In the genomic region with DNA sequence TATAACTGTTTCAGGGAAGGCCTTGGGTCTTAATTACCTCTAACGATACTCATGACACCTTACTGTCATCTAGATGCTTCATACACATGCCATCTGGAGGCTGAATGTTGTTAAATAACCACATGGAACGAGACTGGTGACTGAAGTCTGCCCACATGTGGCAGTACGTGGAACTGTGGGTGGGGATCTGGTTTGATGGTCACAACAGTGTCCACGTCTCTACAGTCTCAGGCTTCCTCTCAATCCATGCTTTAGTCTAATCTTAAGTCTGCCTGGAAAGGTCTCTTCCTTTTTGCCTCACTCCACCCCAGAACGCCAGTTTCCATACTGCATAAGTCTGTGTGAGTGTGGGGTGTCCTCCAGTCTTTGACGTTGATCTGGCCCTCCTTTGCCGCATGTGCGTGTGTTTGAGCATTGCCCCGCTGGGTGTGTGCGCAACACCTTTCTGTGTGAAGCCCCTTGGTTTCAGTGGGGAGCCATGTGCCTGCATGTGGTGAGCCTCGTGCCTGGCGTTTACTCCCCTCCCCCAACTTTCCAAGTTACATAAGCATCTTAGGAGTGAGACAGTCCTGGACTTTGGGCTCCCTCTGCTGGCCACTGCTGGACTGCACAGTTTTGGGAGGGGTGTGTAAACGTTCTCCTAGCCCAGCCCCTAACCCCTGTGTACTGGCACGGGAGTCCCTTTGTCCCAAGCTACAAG, we compare ENCODE assay signal across 8 mouse cellular contexts. TPM values are rescaled to one million over a fixed set of nuclear protein-coding genes. Genes with fewer than 3 reads are reported as not detected.
DNase-seq lines count a peak whose midpoint lies in the region; ATAC-seq lines count a peak whose summit lies in the region.

No protein-coding gene starts in this region.

- H3K27me3 ChIP-seq in intestine, embryonic 16.5 days (replicated peaks; ENCODE audit: control insufficient read depth, insufficient read depth, low read length): no peaks in the 10 kb centered on the region

- H3K9me3 ChIP-seq in intestine, embryonic 16.5 days (ENCODE audit: control insufficient read depth, low read length): no peaks in the 10 kb centered on the region

- WGBS in intestine, embryonic 16.5 days: 2% methylated on average over 14 of the region's 14 CpGs

- H3K4me2 ChIP-seq in intestine, embryonic 16.5 days (ENCODE audit: low read depth, low read length): peak overlapping the region; percentile 82

- peak overlapping the region; percentile 39 for H3K4me3 ChIP-seq in intestine, embryonic 16.5 days (ENCODE audit: low read length)

- no peaks in the 10 kb centered on the region for H3K36me3 ChIP-seq in intestine, embryonic 16.5 days (ENCODE audit: control insufficient read depth, insufficient read depth, low read length)

- peak overlapping the region; percentile 73 for H3K9ac ChIP-seq in intestine, embryonic 16.5 days (ENCODE audit: low read depth, low read length)

- peaks cover 23% of the 10 kb centered on the region for H3K4me1 ChIP-seq in intestine, embryonic 16.5 days (ENCODE audit: control insufficient read depth, insufficient read depth, low read length)

- DNase-seq in adrenal gland, postnatal 10 days: peak; percentile 93
- DNase-seq in embryo, embryonic 9.5 days (ENCODE audit: extremely low spot score): peak; percentile 95
- peak; percentile 86 to 91 for DNase-seq in gastrocnemius, postnatal 4 days (ENCODE audit: low spot score in 2 of 2)
- peak; percentile 92 to 95 for DNase-seq in left cerebral cortex, postnatal 25 days (ENCODE audit: low spot score in 2 of 2)
- DNase-seq in mesoderm, embryonic 11.5 days (ENCODE audit: low read depth, low spot score): peak; percentile 97
- peak; percentile 84 to 89 for DNase-seq in right cerebral cortex, postnatal 36 days (ENCODE audit: low spot score in 2 of 2)
- peak; percentile 86 to 93 for DNase-seq in urinary bladder, postnatal 4 days (ENCODE audit: low spot score in 2 of 2)

- ATAC-seq in intestine, embryonic 16.5 days: peak; percentile 54

- peak overlapping the region; percentile 99 for H3K27ac ChIP-seq in intestine, embryonic 16.5 days (ENCODE audit: low read length)

- intact Hi-C loops in left cerebral cortex, postnatal 25 days (cut with DNase I): loop anchor here (1.0 to 5.0 kb wide), 8 partner anchors 17 to 263 kb away; a partner anchor contains a TSS

RNA-seq across cellular contexts. Expression of a gene that starts 12.0 kb away (rescaled TPM):
- 100 to 1,000 TPM; 303 to 400 TPM for total RNA-seq in adrenal gland, postnatal 10 days (2021)
- total RNA-seq in gastrocnemius, postnatal 4 days (2021): 100 to 1,000 TPM; 454 to 465 TPM
- 3.1 and 3.2 TPM in 2 replicates for polyA plus RNA-seq in intestine, embryonic 16.5 days (2015; fragmentation: Nextera tagmentation; extraction: Ambion mirVana)
- 100 to 1,000 TPM; 610 to 694 TPM for total RNA-seq in left cerebral cortex, postnatal 25 days (2021)

RNA-seq across cellular contexts. Expression of a gene that starts 19.3 kb away (rescaled TPM):
- under 1 TPM in 1 of 2 experiments, not detected in 1; 0.12 TPM for total RNA-seq in adrenal gland, postnatal 10 days (2021)
- total RNA-seq in gastrocnemius, postnatal 4 days (2021): not detected
- polyA plus RNA-seq in intestine, embryonic 16.5 days (2015; fragmentation: Nextera tagmentation; extraction: Ambion mirVana): not detected in 2 replicates
- 100 to 1,000 TPM; 126 to 139 TPM for total RNA-seq in left cerebral cortex, postnatal 25 days (2021)

RNA-seq across cellular contexts. Expression of a gene that starts 31.2 kb away (rescaled TPM):
- 1 to 10 TPM in 1 of 2 experiments, under 1 TPM in 1; 0.90 to 1.3 TPM for total RNA-seq in adrenal gland, postnatal 10 days (2021)
- 1 to 10 TPM; 2.2 to 2.3 TPM for total RNA-seq in gastrocnemius, postnatal 4 days (2021)
- 0.07 and 0.10 TPM in 2 replicates for polyA plus RNA-seq in intestine, embryonic 16.5 days (2015; fragmentation: Nextera tagmentation; extraction: Ambion mirVana)
- total RNA-seq in left cerebral cortex, postnatal 25 days (2021): 10 to 100 TPM; 85.4 to 99.8 TPM

RNA-seq across cellular contexts. Expression of a gene that starts 48.4 kb away (rescaled TPM):
- 10 to 100 TPM; 26.5 to 32.3 TPM for total RNA-seq in adrenal gland, postnatal 10 days (2021)
- 10 to 100 TPM; 24.8 to 26.9 TPM for total RNA-seq in gastrocnemius, postnatal 4 days (2021)
- 43.1 and 45.2 TPM in 2 replicates for polyA plus RNA-seq in intestine, embryonic 16.5 days (2015; fragmentation: Nextera tagmentation; extraction: Ambion mirVana)
- total RNA-seq in left cerebral cortex, postnatal 25 days (2021): 100 to 1,000 TPM; 232 to 242 TPM

RNA-seq across cellular contexts. Expression of a gene that starts 51.6 kb away (rescaled TPM):
- total RNA-seq in adrenal gland, postnatal 10 days (2021): under 1 TPM; 0.24 to 0.30 TPM
- total RNA-seq in gastrocnemius, postnatal 4 days (2021): under 1 TPM; 0.17 to 0.18 TPM
- polyA plus RNA-seq in intestine, embryonic 16.5 days (2015; fragmentation: Nextera tagmentation; extraction: Ambion mirVana): not detected in 2 replicates
- not detected for total RNA-seq in left cerebral cortex, postnatal 25 days (2021)

Comparison
In these comparisons a context has a peak if more than half of its experiments do, and no peak if none do; other contexts are left out.
1. Peak in every context shown above with its lines: DNase-seq, ATAC-seq, H3K4me3 ChIP-seq and H3K27ac ChIP-seq.
2. RNA of a gene that starts 19.3 kb away (total RNA-seq): 126 to 139 TPM in left cerebral cortex, postnatal 25 days; 0.12 TPM in adrenal gland, postnatal 10 days and not detected in gastrocnemius, postnatal 4 days; every median in the first group is over 100 times any median in the second.
3. RNA of a gene that starts 31.2 kb away (total RNA-seq): 85.4 to 99.8 TPM in left cerebral cortex, postnatal 25 days; 2.2 to 2.3 TPM in gastrocnemius, postnatal 4 days and 0.90 to 1.3 TPM in adrenal gland, postnatal 10 days; every median in the first group is over 10 times any median in the second.